Mouse (Mus musculus) hindbrain, embryonic 15.5 days (tissue): ENCODE measurements around the gene Scgb2b7. TPM values are rescaled to one million over a fixed set of nuclear protein-coding genes. Genes with fewer than 3 reads are reported as not detected.
"Not testable (repeated sequence)": the region's sequence is repeated elsewhere in the genome, so short reads cannot be mapped to it uniquely, and the experiment has no call there.

Experiments
- ATAC-seq: fragments of 200-750 bp; cut with Nextera tagmentation; 2 replicates; pipeline ENCODE4 v1.8.0; 2017; ENCODE audit warnings: low read depth, moderate number of reproducible peaks, moderate TSS enrichment; ENCODE audit not compliant: low FRiP score
- H3K27ac ChIP-seq: fragments of 300-500 bp; sonication (generic); replicated peaks from 2 replicates; pipeline ENCODE4 v1.5.1; 2015; ENCODE audit warnings: mild to moderate bottlenecking, inconsistent platforms
- H3K27me3 ChIP-seq: fragments of 300-500 bp; sonication (generic); 2 replicates; pipeline ENCODE4 v1.6.1; 2015; ENCODE audit warnings: control low read depth, inconsistent platforms
- H3K36me3 ChIP-seq: fragments of 300-500 bp; sonication (generic); 2 replicates; pipeline ENCODE4 v1.6.1; 2015; ENCODE audit warnings: control low read depth, inconsistent platforms
- H3K4me1 ChIP-seq: fragments of 300-500 bp; sonication (generic); replicated peaks from 2 replicates; pipeline ENCODE4 v1.6.1; 2015; ENCODE audit warnings: control low read depth, inconsistent platforms
- H3K4me2 ChIP-seq: fragments of 300-500 bp; sonication (generic); 2 replicates; pipeline ENCODE4 v1.6.1; 2015; ENCODE audit warnings: moderate library complexity, mild to moderate bottlenecking, inconsistent platforms
- H3K4me3 ChIP-seq: fragments of 300-500 bp; sonication (generic); 2 replicates; pipeline ENCODE4 v1.5.1; 2015; ENCODE audit warnings: mild to moderate bottlenecking, inconsistent platforms
- H3K9ac ChIP-seq: fragments of 300-500 bp; sonication (generic); 2 replicates; pipeline ENCODE4 v1.6.1; 2015; ENCODE audit warnings: inconsistent platforms
- H3K9me3 ChIP-seq: fragments of 300-500 bp; sonication (generic); 2 replicates; pipeline ENCODE4 v1.6.1; 2016; ENCODE audit warnings: control low read depth, inconsistent platforms
- WGBS: fragments of 180-500 bp; shearing (Covaris S2); methylation state at CpG from one replicate; pipeline ENCODE4 v1.1.7; 2015; 5-methylcytosine and 5-hydroxymethylcytosine counted together
- polyA plus RNA-seq: library from polyadenylated mRNA; unstranded; fragments of >200 nt; fragmentation: Nextera tagmentation; extraction: Ambion mirVana; gene quantifications from 2 replicates; pipeline ENCODE4 v1.2.1, GENCODE M21; 2015

Gene Scgb2b7
- polyA plus RNA-seq = not detected in 2 replicates

GRCm38 (mm10) chr7:31705657-31706056 is at the start of gene Scgb2b7:
TSS of gene Scgb2b7 (minus strand) at chr7:31705757.
- H3K36me3 ChIP-seq, H3K4me2 ChIP-seq, H3K9me3 ChIP-seq, H3K4me1 ChIP-seq, H3K4me3 ChIP-seq, H3K27ac ChIP-seq, H3K9ac ChIP-seq, H3K27me3 ChIP-seq, ATAC-seq: not testable (repeated sequence)

GRCm38 (mm10) chr7:31712365-31712764 is 6.8 kb upstream of the Scgb2b7 start, which contains the start of gene Scgb1b7:
TSS of gene Scgb1b7 (plus strand) at chr7:31712665.
- not testable (repeated sequence) for ATAC-seq
- WGBS = 76% methylated on average over 5 of the region's 5 CpGs

More at GRCm38 (mm10) chr7:31712365-31712764, 6.8 kb upstream of the Scgb2b7 start, which contains the start of gene Scgb1b7:
- not testable (repeated sequence) for H3K4me3 ChIP-seq, H3K4me1 ChIP-seq, H3K9ac ChIP-seq, H3K4me2 ChIP-seq, H3K27me3 ChIP-seq, H3K27ac ChIP-seq, H3K36me3 ChIP-seq, H3K9me3 ChIP-seq

Other genes with a start within 250 kb of the Scgb2b7 start
- not detected in 2 replicates for gene Scgb1b7, start 6.9 kb upstream of the Scgb2b7 start, polyA plus RNA-seq